Mouse (Mus musculus): Measurements from ENCODE around the gene Themis3. TPM values are rescaled to one million over a fixed set of nuclear protein-coding genes. Genes with fewer than 3 reads are reported as not detected.

Themis3 gene
- polyA plus RNA-seq, 1 experiment from 2014 or later = 0.10 TPM

GRCm38 (mm10) chr17:66601171-66601570 is 6.8 kb upstream of the Themis3 start:
- H3K27me3 ChIP-seq (replicated peaks; ENCODE audit: insufficient read depth, low read length) = no peaks in the 10 kb centered on the region
- ATAC-seq = no peak
- no peak for TF ChIP-seq EP300 (IDR thresholded peaks at IDR 0.05)
- no peak for TF ChIP-seq CTCF (IDR thresholded peaks at IDR 0.05)
- no peak overlapping the region for H3K4me2 ChIP-seq (replicated peaks; ENCODE audit: low read depth, low read length)
- no peak for DNase-seq (ENCODE audit: low spot score)
- 94% methylated on average over 2 of the region's 2 CpGs for WGBS
- no peaks in the 10 kb centered on the region for H3K4me1 ChIP-seq (ENCODE audit: insufficient read depth, low read depth, low read length)
- no peak overlapping the region for H3K4me3 ChIP-seq (ENCODE audit: low read depth, low read length)
- no peak overlapping the region for H3K9ac ChIP-seq (replicated peaks; ENCODE audit: low read depth)
- no peak overlapping the region for H3K27ac ChIP-seq (ENCODE audit: low read length)
- no peaks in the 10 kb centered on the region for H3K36me3 ChIP-seq (ENCODE audit: insufficient read depth, low read length)
- H3K9me3 ChIP-seq (ENCODE audit: low read length) = no peaks in the 10 kb centered on the region

- Histone ChIP-seq H3K36me3 (ENCODE audit: insufficient read depth, low read length) (no peaks in the 10 kb centered on the region), H3K27me3 (replicated peaks; ENCODE audit: insufficient read depth, low read length) (no peaks in the 10 kb centered on the region), H3K9ac (replicated peaks; ENCODE audit: low read depth) (no peak overlapping the region), H3K4me1 (ENCODE audit: insufficient read depth, low read depth, low read length) (no peaks in the 10 kb centered on the region), H3K4me2 (replicated peaks; ENCODE audit: low read depth, low read length) (no peak overlapping the region), H3K4me3 (ENCODE audit: low read depth, low read length) (no peak overlapping the region), H3K9me3 (ENCODE audit: low read length) (no peaks in the 10 kb centered on the region), H3K27ac (ENCODE audit: low read length) (no peak overlapping the region)
- 74% methylated on average over 3 of the region's 3 CpGs for WGBS
- ATAC-seq (no peak), DNase-seq (ENCODE audit: low spot score) (no peak)
- TF ChIP-seq CTCF (IDR thresholded peaks at IDR 0.05) (no peak), EP300 (IDR thresholded peaks at IDR 0.05) (no peak)
Observed at GRCm38 (mm10) chr17:66595867-66596266, 1.4 kb upstream of the Themis3 start.

- ATAC-seq = no peak
- DNase-seq (ENCODE audit: low spot score) = no peak
- Histone ChIP-seq H3K27ac (ENCODE audit: low read length) (no peak overlapping the region), H3K36me3 (ENCODE audit: insufficient read depth, low read length) (no peaks in the 10 kb centered on the region), H3K4me2 (replicated peaks; ENCODE audit: low read depth, low read length) (no peak overlapping the region), H3K9me3 (ENCODE audit: low read length) (no peaks in the 10 kb centered on the region), H3K4me1 (ENCODE audit: insufficient read depth, low read depth, low read length) (no peaks in the 10 kb centered on the region), H3K9ac (replicated peaks; ENCODE audit: low read depth) (no peak overlapping the region), H3K4me3 (ENCODE audit: low read depth, low read length) (no peak overlapping the region), H3K27me3 (replicated peaks; ENCODE audit: insufficient read depth, low read length) (no peaks in the 10 kb centered on the region)
- TF ChIP-seq CTCF (IDR thresholded peaks at IDR 0.05) (no peak), EP300 (IDR thresholded peaks at IDR 0.05) (no peak)
Observed at GRCm38 (mm10) chr17:66595256-66595655, 835 bp upstream of the Themis3 start.

- peak; percentile 86 for ATAC-seq
- WGBS = 41% methylated on average over 9 of the region's 9 CpGs
- Histone ChIP-seq H3K9ac (replicated peaks; ENCODE audit: low read depth) (no peak overlapping the region; the same call in 1 of the 2 replicates), H3K36me3 (ENCODE audit: insufficient read depth, low read length) (no peaks in the 10 kb centered on the region), H3K4me2 (replicated peaks; ENCODE audit: low read depth, low read length) (peak overlapping the region; percentile 41), H3K27me3 (replicated peaks; ENCODE audit: insufficient read depth, low read length) (no peaks in the 10 kb centered on the region), H3K4me3 (ENCODE audit: low read depth, low read length) (no peak overlapping the region), H3K9me3 (ENCODE audit: low read length) (no peaks in the 10 kb centered on the region), H3K27ac (ENCODE audit: low read length) (peak overlapping the region; percentile 47; the same call in 1 of the 2 replicates), H3K4me1 (ENCODE audit: insufficient read depth, low read depth, low read length) (no peaks in the 10 kb centered on the region)
- peak; percentile 60 for DNase-seq (ENCODE audit: low spot score)
- TF ChIP-seq CTCF (IDR thresholded peaks at IDR 0.05) = no peak
- no peak for TF ChIP-seq EP300 (IDR thresholded peaks at IDR 0.05)
Observed at GRCm38 (mm10) chr17:66590353-66591075, 3.9 kb downstream of the Themis3 start.

- Histone ChIP-seq H3K27ac (ENCODE audit: low read length) (no peak overlapping the region), H3K4me3 (ENCODE audit: low read depth, low read length) (no peak overlapping the region)
Observed at GRCm38 (mm10) chr17:66589864-66590263, 4.6 kb downstream of the Themis3 start.

GRCm38 (mm10) chr17:66586741-66587140 is 7.7 kb downstream of the Themis3 start:
- H3K9me3 ChIP-seq (ENCODE audit: low read length) = no peaks in the 10 kb centered on the region
- DNase-seq (ENCODE audit: low spot score) = no peak
- H3K4me3 ChIP-seq (ENCODE audit: low read depth, low read length) = no peak overlapping the region
- H3K27ac ChIP-seq (ENCODE audit: low read length) = no peak overlapping the region
- no peaks in the 10 kb centered on the region for H3K4me1 ChIP-seq (ENCODE audit: insufficient read depth, low read depth, low read length)
- 94% methylated on average over 10 of the region's 10 CpGs for WGBS
- no peaks in the 10 kb centered on the region for H3K27me3 ChIP-seq (replicated peaks; ENCODE audit: insufficient read depth, low read length)
- ATAC-seq = no peak
- no peak overlapping the region for H3K9ac ChIP-seq (replicated peaks; ENCODE audit: low read depth)
- TF ChIP-seq CTCF (IDR thresholded peaks at IDR 0.05) (no peak), EP300 (IDR thresholded peaks at IDR 0.05) (no peak)
- no peaks in the 10 kb centered on the region for H3K36me3 ChIP-seq (ENCODE audit: insufficient read depth, low read length)
- no peak overlapping the region for H3K4me2 ChIP-seq (replicated peaks; ENCODE audit: low read depth, low read length)

More at GRCm38 (mm10) chr17:66589864-66590263, 4.6 kb downstream of the Themis3 start:
- TF ChIP-seq EP300 (IDR thresholded peaks at IDR 0.05) = no peak
- no peak for TF ChIP-seq CTCF (IDR thresholded peaks at IDR 0.05)
- no peak overlapping the region for H3K9ac ChIP-seq (replicated peaks; ENCODE audit: low read depth)
- H3K36me3 ChIP-seq (ENCODE audit: insufficient read depth, low read length) = no peaks in the 10 kb centered on the region
- ATAC-seq = no peak
- H3K4me1 ChIP-seq (ENCODE audit: insufficient read depth, low read depth, low read length) = no peaks in the 10 kb centered on the region
- H3K4me2 ChIP-seq (replicated peaks; ENCODE audit: low read depth, low read length) = peak overlapping the region; percentile 41
- DNase-seq (ENCODE audit: low spot score) = no peak
- no peaks in the 10 kb centered on the region for H3K27me3 ChIP-seq (replicated peaks; ENCODE audit: insufficient read depth, low read length)
- 65% methylated on average over 8 of the region's 8 CpGs for WGBS
- H3K9me3 ChIP-seq (ENCODE audit: low read length) = no peaks in the 10 kb centered on the region
